Mouse (Mus musculus): ENCODE measurements around the gene Gm45140.

DNA sequence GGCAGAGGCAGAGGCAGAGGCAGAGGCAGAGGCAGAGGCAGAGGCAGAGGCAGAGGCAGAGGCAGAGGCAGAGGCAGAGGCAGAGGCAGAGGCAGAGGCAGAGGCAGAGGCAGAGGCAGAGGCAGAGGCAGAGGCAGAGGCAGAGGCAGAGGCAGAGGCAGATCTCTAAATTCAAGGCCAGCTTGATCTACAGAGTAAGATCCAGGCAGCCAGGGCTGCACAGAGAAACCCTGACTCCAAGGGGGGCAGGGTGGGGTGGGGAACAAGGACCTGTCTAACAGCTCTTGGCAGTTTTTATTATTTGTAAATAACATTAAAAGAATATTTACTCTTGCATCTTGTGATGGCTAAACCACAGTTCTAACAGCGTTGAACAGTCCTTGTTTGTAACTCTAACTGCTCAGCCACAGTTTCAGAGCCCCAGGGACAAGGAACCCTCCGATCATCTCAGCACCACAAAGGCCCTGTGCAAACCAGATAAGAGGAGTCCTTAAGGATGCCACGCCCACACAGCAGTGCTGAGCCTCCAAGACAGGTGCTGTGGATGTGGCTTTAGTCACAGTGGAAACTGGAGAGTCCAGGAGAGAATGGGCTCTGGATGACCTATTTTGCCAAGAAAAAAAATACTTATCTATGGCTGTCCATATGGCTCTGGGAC is 59.9 kb downstream of the Gm45140 start:
- TF ChIP-seq POLR2A (IDR thresholded peaks at IDR 0.05; ENCODE audit: low read depth, low read length), result no peak
- no peak for TF ChIP-seq CTCF (conservative IDR thresholded peaks at IDR 0.05 in 1 of 2, IDR thresholded peaks at IDR 0.05 in 1 of 2; ENCODE audit: low read depth in 2 of 2, low read length in 2 of 2)
- no peak for TF ChIP-seq EP300 (IDR thresholded peaks at IDR 0.05; ENCODE audit: low read length)
- TF ChIP-seq E2F4 (IDR thresholded peaks at IDR 0.05; ENCODE audit: insufficient replicate concordance, low read depth, low read length), result no peak
- no peak for TF ChIP-seq IRF4 (IDR thresholded peaks at IDR 0.05; ENCODE audit: low read depth, low read length)
- TF ChIP-seq NRF1 (IDR thresholded peaks at IDR 0.05; ENCODE audit: low read depth, low read length), result no peak
- no peak for TF ChIP-seq MAZ (IDR thresholded peaks at IDR 0.05; ENCODE audit: low read depth, low read length)
- no peak for TF ChIP-seq RAD21 (IDR thresholded peaks at IDR 0.05; ENCODE audit: low read depth, low read length)
- TF ChIP-seq JUN (IDR thresholded peaks at IDR 0.05; ENCODE audit: insufficient read depth, low read depth, low read length), result no peak
- no peak for TF ChIP-seq CHD2 (IDR thresholded peaks at IDR 0.05; ENCODE audit: low read length)
- no peak for TF ChIP-seq USF2 (conservative IDR thresholded peaks at IDR 0.05; ENCODE audit: low read depth, low read length)
- no peak for TF ChIP-seq ZMIZ1 (IDR thresholded peaks at IDR 0.05; ENCODE audit: low read depth, low read length)
- no peak for TF ChIP-seq KAT2A (IDR thresholded peaks at IDR 0.05; ENCODE audit: insufficient replicate concordance, low read length)
- no peak for TF ChIP-seq PAX5 (IDR thresholded peaks at IDR 0.05; ENCODE audit: low read length)

All from CH12.LX (cell line).